Mouse (Mus musculus): ENCODE data around the gene 5730522E02Rik. TPM values are rescaled to one million over a fixed set of nuclear protein-coding genes. Genes with fewer than 3 reads are reported as not detected.

Gene 5730522E02Rik
- polyA plus RNA-seq, 1 experiment from 2014 or later = 1.3 TPM

DNA sequence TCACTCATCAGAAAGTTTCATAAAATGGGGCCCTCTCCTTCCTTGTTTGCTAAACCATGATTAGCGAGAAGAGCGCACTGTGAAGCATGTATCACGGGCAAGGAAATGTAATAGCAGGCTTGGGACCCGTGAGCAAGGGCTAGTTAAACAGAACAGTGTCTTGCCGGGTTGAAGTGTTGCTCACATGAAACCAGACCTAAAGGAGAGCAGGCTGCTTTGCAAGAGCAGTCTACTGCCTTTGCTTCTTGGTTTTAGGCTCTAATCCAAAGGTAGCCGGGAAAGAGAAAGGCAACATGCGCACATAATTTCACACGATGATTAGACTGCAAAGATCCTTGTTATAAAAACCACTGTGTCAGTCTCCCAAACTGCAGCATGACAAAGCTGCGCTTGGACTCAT, 354.8 kb downstream of the 5730522E02Rik start:
- ATAC-seq (replicated peaks; ENCODE audit: low FRiP score) (no peak), DNase-seq (ENCODE audit: low spot score) (no peak)
- Histone ChIP-seq H3K4me3 (ENCODE audit: low read depth, low read length) (no peak overlapping the region), H3K36me3 (ENCODE audit: control insufficient read depth, insufficient read depth, low read length) (no peaks in the 10 kb centered on the region), H3K9ac (ENCODE audit: low read depth, low read length) (no peak overlapping the region), H3K27ac (ENCODE audit: low read depth, low read length) (no peak overlapping the region), H3K4me2 (no peak overlapping the region), H3K9me3 (ENCODE audit: control insufficient read depth, low read length) (no peaks in the 10 kb centered on the region), H3K27me3 (replicated peaks; ENCODE audit: control insufficient read depth, insufficient read depth, low read length) (no peaks in the 10 kb centered on the region), H3K4me1 (replicated peaks; ENCODE audit: control insufficient read depth, insufficient read depth, low read length) (no peaks in the 10 kb centered on the region)
- WGBS = 71% methylated on average over 9 of the region's 9 CpGs

DNA sequence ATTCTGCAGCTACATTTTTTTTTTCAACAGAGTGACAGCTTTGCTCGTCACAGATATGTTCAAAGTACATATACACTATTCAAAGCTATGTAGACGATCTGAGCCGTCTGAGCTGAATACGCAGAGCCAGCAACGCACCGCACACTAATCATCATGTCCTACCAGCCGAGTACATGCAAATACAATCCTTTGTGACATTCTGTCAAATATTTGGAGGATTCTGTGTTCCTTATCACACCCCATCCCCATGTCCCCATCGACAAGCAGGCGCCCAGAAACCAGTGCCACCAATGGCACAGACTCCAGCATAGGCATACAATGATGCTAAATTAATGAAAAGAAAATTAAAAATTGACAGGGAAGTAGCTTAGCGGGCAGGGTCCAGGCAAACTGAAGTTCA, 356.3 kb downstream of the 5730522E02Rik start:
- H3K9me3 ChIP-seq (ENCODE audit: control insufficient read depth, low read length) = no peaks in the 10 kb centered on the region
- no peaks in the 10 kb centered on the region for H3K4me1 ChIP-seq (replicated peaks; ENCODE audit: control insufficient read depth, insufficient read depth, low read length)
- DNase-seq (ENCODE audit: low spot score) = no peak
- no peaks in the 10 kb centered on the region for H3K36me3 ChIP-seq (ENCODE audit: control insufficient read depth, insufficient read depth, low read length)
- no peak overlapping the region for H3K9ac ChIP-seq (ENCODE audit: low read depth, low read length)
- H3K27ac ChIP-seq (ENCODE audit: low read depth, low read length) = no peak overlapping the region
- H3K27me3 ChIP-seq (replicated peaks; ENCODE audit: control insufficient read depth, insufficient read depth, low read length) = no peaks in the 10 kb centered on the region
- WGBS = 75% methylated on average over 10 of the region's 10 CpGs
- ATAC-seq (replicated peaks; ENCODE audit: low FRiP score) = no peak
- no peak overlapping the region for H3K4me3 ChIP-seq (ENCODE audit: low read depth, low read length)
- no peak overlapping the region for H3K4me2 ChIP-seq

DNA sequence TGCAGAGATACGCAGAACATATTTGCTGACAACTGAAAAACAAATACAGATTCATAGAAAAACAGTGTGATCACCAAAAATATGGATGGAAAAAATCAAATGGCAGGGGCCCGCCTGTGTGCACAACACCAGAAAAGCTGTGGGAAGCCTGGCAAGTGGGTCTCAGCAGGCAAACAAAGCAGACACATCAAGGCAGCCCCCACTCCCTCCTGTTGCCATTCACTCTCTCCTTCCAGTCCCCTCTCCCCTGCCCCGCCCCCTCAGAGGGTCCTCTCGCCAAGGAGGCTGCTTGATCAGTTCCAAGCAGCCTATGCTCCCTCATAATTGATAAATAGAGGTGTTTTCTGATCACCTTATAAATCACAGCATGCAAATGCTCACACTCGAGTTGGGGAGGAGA, 357.5 kb downstream of the 5730522E02Rik start:
- no peaks in the 10 kb centered on the region for H3K9me3 ChIP-seq (ENCODE audit: control insufficient read depth, low read length)
- H3K9ac ChIP-seq (ENCODE audit: low read depth, low read length) = no peak overlapping the region
- no peak for ATAC-seq (replicated peaks; ENCODE audit: low FRiP score)
- no peak overlapping the region for H3K4me2 ChIP-seq
- 34% methylated on average over 5 of the region's 5 CpGs for WGBS
- DNase-seq (ENCODE audit: low spot score) = no peak
- no peaks in the 10 kb centered on the region for H3K27me3 ChIP-seq (replicated peaks; ENCODE audit: control insufficient read depth, insufficient read depth, low read length)
- no peak overlapping the region for H3K27ac ChIP-seq (ENCODE audit: low read depth, low read length)
- H3K36me3 ChIP-seq (ENCODE audit: control insufficient read depth, insufficient read depth, low read length) = no peaks in the 10 kb centered on the region
- no peak overlapping the region for H3K4me3 ChIP-seq (ENCODE audit: low read depth, low read length)
- H3K4me1 ChIP-seq (replicated peaks; ENCODE audit: control insufficient read depth, insufficient read depth, low read length) = no peaks in the 10 kb centered on the region

DNA sequence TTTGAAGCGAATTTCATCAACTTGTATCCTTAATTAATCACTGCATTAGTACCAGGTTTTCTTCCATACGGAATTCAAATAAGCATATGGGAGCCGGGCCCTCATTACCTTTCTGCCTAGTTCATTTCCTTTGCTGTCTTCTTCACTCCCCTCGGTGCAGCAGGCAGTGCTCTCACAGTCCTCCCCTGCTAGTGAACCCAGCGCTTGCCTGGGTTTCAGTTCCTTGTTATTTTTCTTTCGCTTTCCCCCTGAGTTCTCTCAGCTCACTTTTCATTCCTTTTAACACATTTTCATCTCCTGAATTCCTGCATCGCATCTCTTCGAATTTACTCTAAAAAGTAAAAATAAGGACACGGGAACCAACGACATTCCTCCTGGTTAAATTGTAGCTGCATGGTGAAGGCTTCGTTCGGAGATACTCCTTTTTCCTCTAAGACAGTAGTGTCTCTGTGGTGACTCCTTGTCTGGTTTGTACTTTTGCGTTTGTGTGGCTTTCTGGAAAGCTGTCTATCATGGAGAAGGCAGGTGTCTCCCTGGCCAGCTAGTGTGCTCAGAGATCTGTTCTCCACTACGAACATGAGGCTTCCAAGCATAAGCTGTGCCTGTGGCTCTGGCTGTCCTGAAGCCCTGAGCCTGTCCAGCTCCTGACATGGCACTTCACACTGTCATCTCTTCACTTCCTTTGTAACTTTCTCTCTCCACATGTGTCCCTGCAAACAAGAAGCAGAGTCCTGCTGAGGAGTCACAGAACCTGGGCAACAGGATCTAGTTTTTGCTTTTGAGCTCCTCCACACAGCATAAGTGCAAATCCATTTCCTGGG, 361.5 kb downstream of the 5730522E02Rik start:
- Histone ChIP-seq H3K4me3 (ENCODE audit: low read depth, low read length) (no peak overlapping the region), H3K9me3 (ENCODE audit: control insufficient read depth, low read length) (no peaks in the 10 kb centered on the region), H3K36me3 (ENCODE audit: control insufficient read depth, insufficient read depth, low read length) (no peaks in the 10 kb centered on the region), H3K27me3 (replicated peaks; ENCODE audit: control insufficient read depth, insufficient read depth, low read length) (no peaks in the 10 kb centered on the region), H3K9ac (ENCODE audit: low read depth, low read length) (no peak overlapping the region), H3K4me1 (replicated peaks; ENCODE audit: control insufficient read depth, insufficient read depth, low read length) (no peaks in the 10 kb centered on the region), H3K27ac (ENCODE audit: low read depth, low read length) (no peak overlapping the region), H3K4me2 (no peak overlapping the region)
- 57% methylated on average over 14 of the region's 14 CpGs for WGBS
- ATAC-seq (replicated peaks; ENCODE audit: low FRiP score) = no peak
- DNase-seq (ENCODE audit: low spot score) = no peak

DNA sequence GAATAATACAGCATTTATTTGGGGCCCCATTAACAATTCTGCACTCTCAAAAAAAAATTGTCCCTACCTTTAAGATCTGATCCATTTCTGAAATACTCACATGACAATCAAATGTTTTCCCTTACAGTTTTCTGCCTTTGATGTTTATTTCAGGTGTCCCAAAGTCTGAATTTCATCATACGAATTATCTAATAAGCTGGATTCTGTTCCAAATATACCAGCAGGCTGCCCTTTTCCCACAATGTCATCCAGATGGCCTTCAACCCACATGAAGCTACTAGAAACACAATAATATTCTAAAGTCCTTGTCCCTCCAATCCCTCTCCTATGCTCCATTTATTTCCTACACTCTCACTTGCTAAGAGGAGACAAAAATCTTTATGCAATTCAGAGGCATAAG, 372.1 kb downstream of the 5730522E02Rik start:
- WGBS = 81% methylated on average over 1 of the region's 1 CpGs
- Histone ChIP-seq H3K4me2 (no peak overlapping the region), H3K27ac (ENCODE audit: low read depth, low read length) (no peak overlapping the region), H3K9me3 (ENCODE audit: control insufficient read depth, low read length) (no peaks in the 10 kb centered on the region), H3K36me3 (ENCODE audit: control insufficient read depth, insufficient read depth, low read length) (no peaks in the 10 kb centered on the region), H3K4me3 (ENCODE audit: low read depth, low read length) (no peak overlapping the region), H3K4me1 (replicated peaks; ENCODE audit: control insufficient read depth, insufficient read depth, low read length) (no peaks in the 10 kb centered on the region), H3K9ac (ENCODE audit: low read depth, low read length) (no peak overlapping the region), H3K27me3 (replicated peaks; ENCODE audit: control insufficient read depth, insufficient read depth, low read length) (no peaks in the 10 kb centered on the region)
- ATAC-seq (replicated peaks; ENCODE audit: low FRiP score) (no peak), DNase-seq (ENCODE audit: low spot score) (no peak)

DNA sequence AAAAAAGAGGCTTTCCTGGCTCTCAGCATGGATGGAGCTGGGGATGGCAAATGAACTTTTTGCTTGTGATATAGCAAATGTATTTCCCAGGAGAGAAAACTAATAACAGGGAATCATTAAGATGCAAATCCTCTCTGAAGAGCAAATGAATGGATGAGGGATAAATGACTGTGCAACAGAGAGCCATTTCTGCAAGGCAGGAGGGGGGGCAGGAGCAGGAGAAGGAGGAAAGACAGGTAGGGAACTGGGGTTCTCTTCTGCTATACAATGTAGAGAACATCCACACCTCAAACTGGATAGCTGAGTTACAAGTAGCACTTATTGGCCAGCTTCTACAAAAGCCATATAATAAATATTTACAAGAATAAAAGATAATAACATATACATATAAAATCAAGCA, 390.8 kb downstream of the 5730522E02Rik start:
- Histone ChIP-seq H3K4me3 (ENCODE audit: low read depth, low read length) (no peak overlapping the region), H3K36me3 (ENCODE audit: control insufficient read depth, insufficient read depth, low read length) (no peaks in the 10 kb centered on the region), H3K9ac (ENCODE audit: low read depth, low read length) (no peak overlapping the region), H3K27ac (ENCODE audit: low read depth, low read length) (no peak overlapping the region), H3K4me2 (no peak overlapping the region), H3K27me3 (replicated peaks; ENCODE audit: control insufficient read depth, insufficient read depth, low read length) (no peaks in the 10 kb centered on the region), H3K4me1 (replicated peaks; ENCODE audit: control insufficient read depth, insufficient read depth, low read length) (no peaks in the 10 kb centered on the region), H3K9me3 (ENCODE audit: control insufficient read depth, low read length) (no peaks in the 10 kb centered on the region)
- no peak for ATAC-seq (replicated peaks; ENCODE audit: low FRiP score)
- no peak for DNase-seq (ENCODE audit: low spot score)

DNA sequence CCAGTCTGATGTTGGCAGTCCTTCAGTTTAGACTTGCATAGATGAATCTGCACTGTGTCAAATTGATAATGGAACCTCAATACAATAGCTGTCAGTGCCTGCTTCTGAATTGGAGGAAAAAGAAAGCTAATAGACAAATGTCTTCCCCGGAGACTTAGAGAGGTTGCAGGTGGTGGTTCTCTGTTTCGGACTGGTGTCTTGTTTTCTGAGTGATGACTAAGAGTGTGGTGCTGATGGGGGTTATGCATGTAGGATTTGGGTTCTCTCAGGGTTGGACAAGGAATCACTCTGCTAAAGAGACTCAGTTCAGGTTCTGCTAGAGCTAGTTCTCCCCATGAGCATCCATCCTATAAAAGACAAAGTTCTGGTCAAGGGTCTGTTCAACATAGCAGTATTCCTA, 397.1 kb downstream of the 5730522E02Rik start:
- Histone ChIP-seq H3K9me3 (ENCODE audit: control insufficient read depth, low read length) (no peaks in the 10 kb centered on the region), H3K27me3 (replicated peaks; ENCODE audit: control insufficient read depth, insufficient read depth, low read length) (no peaks in the 10 kb centered on the region), H3K36me3 (ENCODE audit: control insufficient read depth, insufficient read depth, low read length) (no peaks in the 10 kb centered on the region), H3K27ac (ENCODE audit: low read depth, low read length) (no peak overlapping the region), H3K4me1 (replicated peaks; ENCODE audit: control insufficient read depth, insufficient read depth, low read length) (no peaks in the 10 kb centered on the region), H3K9ac (ENCODE audit: low read depth, low read length) (no peak overlapping the region), H3K4me2 (no peak overlapping the region), H3K4me3 (ENCODE audit: low read depth, low read length) (no peak overlapping the region)
- DNase-seq (ENCODE audit: low spot score) = no peak
- ATAC-seq (replicated peaks; ENCODE audit: low FRiP score) = no peak
- WGBS = 85% methylated on average over 2 of the region's 2 CpGs

DNA sequence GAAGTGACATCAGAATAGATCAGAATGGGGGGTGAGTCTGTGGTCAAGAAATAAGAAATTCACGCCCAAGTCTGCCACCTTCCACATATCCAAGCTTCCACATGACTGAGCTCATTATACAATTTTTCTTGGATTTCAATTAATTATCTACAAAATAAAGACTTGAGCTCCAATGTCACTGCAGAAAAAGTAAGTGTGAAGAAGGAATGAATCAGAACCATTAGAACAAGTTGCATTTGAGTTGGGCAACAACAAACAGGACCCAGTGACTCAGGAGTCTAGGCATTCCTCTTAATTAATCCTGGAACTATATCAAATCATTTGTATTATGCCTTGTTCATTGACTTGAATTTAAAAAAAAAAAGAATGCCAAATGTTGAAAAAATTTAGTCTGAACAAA, 422.9 kb downstream of the 5730522E02Rik start:
- 82% methylated on average over 1 of the region's 1 CpGs for WGBS
- H3K27me3 ChIP-seq (replicated peaks; ENCODE audit: control insufficient read depth, insufficient read depth, low read length) = no peaks in the 10 kb centered on the region
- H3K9ac ChIP-seq (ENCODE audit: low read depth, low read length) = no peak overlapping the region
- DNase-seq (ENCODE audit: low spot score) (no peak), ATAC-seq (replicated peaks; ENCODE audit: low FRiP score) (no peak)
- no peak overlapping the region for H3K4me2 ChIP-seq
- H3K4me3 ChIP-seq (ENCODE audit: low read depth, low read length) = no peak overlapping the region
- no peaks in the 10 kb centered on the region for H3K4me1 ChIP-seq (replicated peaks; ENCODE audit: control insufficient read depth, insufficient read depth, low read length)
- no peak overlapping the region for H3K27ac ChIP-seq (ENCODE audit: low read depth, low read length)
- H3K36me3 ChIP-seq (ENCODE audit: control insufficient read depth, insufficient read depth, low read length) = no peaks in the 10 kb centered on the region
- H3K9me3 ChIP-seq (ENCODE audit: control insufficient read depth, low read length) = no peaks in the 10 kb centered on the region

DNA sequence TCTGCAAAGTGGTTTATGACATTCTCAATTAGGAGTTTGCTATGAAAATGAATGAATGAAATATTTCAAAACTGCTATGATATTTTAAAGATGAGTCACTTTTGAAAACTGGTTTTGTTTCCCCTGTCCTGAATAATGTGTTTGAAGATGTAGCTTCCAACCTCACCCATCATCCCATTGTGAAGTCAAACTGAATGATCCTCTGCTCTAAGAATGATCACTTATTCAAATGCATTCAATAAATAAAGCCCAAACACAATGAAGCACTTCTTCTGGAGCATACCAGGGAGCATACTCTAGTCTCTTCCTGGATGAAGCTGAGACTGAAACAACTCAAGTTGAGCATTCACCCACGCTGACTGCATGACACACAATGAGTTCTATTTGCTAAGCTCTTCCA, 438.3 kb downstream of the 5730522E02Rik start:
- no peak overlapping the region for H3K9ac ChIP-seq (ENCODE audit: low read depth, low read length)
- 75% methylated on average over 1 of the region's 1 CpGs for WGBS
- H3K27me3 ChIP-seq (replicated peaks; ENCODE audit: control insufficient read depth, insufficient read depth, low read length) = no peaks in the 10 kb centered on the region
- H3K4me1 ChIP-seq (replicated peaks; ENCODE audit: control insufficient read depth, insufficient read depth, low read length) = no peaks in the 10 kb centered on the region
- no peak overlapping the region for H3K27ac ChIP-seq (ENCODE audit: low read depth, low read length)
- H3K9me3 ChIP-seq (ENCODE audit: control insufficient read depth, low read length) = no peaks in the 10 kb centered on the region
- no peaks in the 10 kb centered on the region for H3K36me3 ChIP-seq (ENCODE audit: control insufficient read depth, insufficient read depth, low read length)
- no peak for ATAC-seq (replicated peaks; ENCODE audit: low FRiP score)
- H3K4me2 ChIP-seq = no peak overlapping the region
- DNase-seq (ENCODE audit: low spot score) = no peak
- no peak overlapping the region for H3K4me3 ChIP-seq (ENCODE audit: low read depth, low read length)
